Mouse (Mus musculus) hindbrain, embryonic 13.5 days (tissue): ENCODE data around the gene Il9r. TPM values are rescaled to one million over a fixed set of nuclear protein-coding genes. Genes with fewer than 3 reads are reported as not detected.

Experiments used
- ATAC-seq: fragments of 200-750 bp; cut with Nextera tagmentation; 2 replicates; pipeline ENCODE4 v1.8.0; 2017; ENCODE audit warnings: moderate TSS enrichment; ENCODE audit not compliant: low FRiP score
- H3K27ac ChIP-seq: fragments of 300-500 bp; sonication (generic); 2 replicates; pipeline ENCODE4 v1.5.1; 2015; ENCODE audit warnings: inconsistent platforms, mild to moderate bottlenecking, moderate library complexity
- H3K27me3 ChIP-seq: fragments of 300-500 bp; sonication (generic); 2 replicates; pipeline ENCODE4 v1.6.1; 2015; ENCODE audit warnings: mild to moderate bottlenecking, inconsistent platforms
- H3K36me3 ChIP-seq: fragments of 300-500 bp; sonication (generic); 2 replicates; pipeline ENCODE4 v1.6.1; 2015; ENCODE audit warnings: mild to moderate bottlenecking, inconsistent platforms
- H3K4me1 ChIP-seq: fragments of 300-500 bp; sonication (generic); replicated peaks from 2 replicates; pipeline ENCODE4 v1.6.1; 2015; ENCODE audit warnings: inconsistent platforms
- H3K4me2 ChIP-seq: fragments of 300-500 bp; sonication (generic); 2 replicates; pipeline ENCODE4 v1.6.1; 2015; ENCODE audit warnings: inconsistent platforms, mild to moderate bottlenecking, moderate library complexity
- H3K4me3 ChIP-seq: fragments of 300-500 bp; sonication (generic); 2 replicates; pipeline ENCODE4 v1.5.1; 2015; ENCODE audit warnings: mild to moderate bottlenecking, inconsistent platforms
- H3K9ac ChIP-seq: fragments of 300-500 bp; sonication (generic); 2 replicates; pipeline ENCODE4 v1.6.1; 2015; ENCODE audit warnings: mild to moderate bottlenecking, inconsistent platforms
- H3K9me3 ChIP-seq: fragments of 300-500 bp; sonication (generic); 2 replicates; pipeline ENCODE4 v1.6.1; 2016; ENCODE audit warnings: inconsistent platforms
- WGBS: fragments of 180-500 bp; shearing (Covaris S2); methylation state at CpG from one replicate; pipeline ENCODE4 v1.1.7; 2015; 5-methylcytosine and 5-hydroxymethylcytosine counted together
- polyA plus RNA-seq: library from polyadenylated mRNA; unstranded; fragments of >200 nt; fragmentation: Nextera tagmentation; extraction: Ambion mirVana; gene quantifications from 2 replicates; pipeline ENCODE4 v1.2.1, GENCODE M21; 2015

The Il9r gene
- polyA plus RNA-seq, 1 experiment from 2014 or later: not detected

DNA sequence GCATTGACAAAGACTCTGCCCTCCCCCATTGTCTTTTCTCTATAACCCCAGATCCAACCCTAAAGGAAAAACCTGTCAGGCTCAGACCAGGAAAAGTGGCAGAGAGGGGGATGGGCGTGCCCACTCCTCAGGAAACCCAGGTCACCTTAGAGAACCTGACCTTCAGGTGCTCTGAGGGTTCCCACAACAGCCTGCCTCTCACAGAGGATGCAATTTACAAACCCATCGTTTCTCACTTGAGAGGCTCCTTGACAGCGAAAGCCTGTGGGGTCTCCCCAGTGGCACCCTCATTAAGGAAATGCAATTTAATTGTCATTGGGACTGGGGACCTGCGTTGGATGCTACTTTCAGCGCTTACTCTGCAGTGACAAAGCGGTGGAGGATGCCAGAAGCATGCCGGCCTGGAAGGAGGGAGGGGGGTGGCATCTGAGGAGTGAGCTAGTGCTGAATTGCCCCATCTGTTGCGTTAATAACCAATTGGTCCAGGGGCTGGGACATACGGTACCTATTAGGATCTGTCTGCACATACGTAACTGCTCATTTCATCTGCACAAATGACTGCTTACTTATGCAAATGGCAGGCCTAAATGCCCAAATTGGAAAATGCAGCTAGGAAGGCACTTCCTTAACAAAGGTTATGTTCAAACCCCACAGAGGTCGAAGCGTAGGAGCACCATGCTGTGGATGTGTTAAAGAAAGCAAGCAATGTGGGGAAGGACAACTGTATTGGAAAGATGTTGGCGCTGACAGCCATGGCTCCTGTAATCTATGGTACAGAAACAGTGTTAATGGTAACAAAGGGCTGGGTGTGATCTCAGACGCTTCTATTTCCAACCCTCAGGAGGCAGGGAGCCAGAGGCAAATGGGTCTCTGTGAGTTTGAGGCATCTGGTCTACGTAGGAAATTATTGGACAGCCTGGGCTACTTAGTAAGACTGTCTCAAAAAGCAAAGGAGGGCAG, 58.2 kb downstream of the Il9r start:
- H3K9ac ChIP-seq: no peak overlapping the region
- H3K4me1 ChIP-seq: peaks cover 49% of the 10 kb centered on the region
- peak overlapping the region; percentile 89 for H3K27ac ChIP-seq
- WGBS: 34% methylated on average over 15 of the region's 15 CpGs
- H3K27me3 ChIP-seq: no peaks in the 10 kb centered on the region
- ATAC-seq: peak; percentile 89
- no peaks in the 10 kb centered on the region for H3K36me3 ChIP-seq
- H3K4me3 ChIP-seq: no peak overlapping the region
- H3K4me2 ChIP-seq: no peak overlapping the region
- no peaks in the 10 kb centered on the region for H3K9me3 ChIP-seq

- Histone ChIP-seq H3K27me3 (no peaks in the 10 kb centered on the region), H3K9me3 (no peaks in the 10 kb centered on the region), H3K27ac (peak overlapping the region; percentile 89), H3K36me3 (no peaks in the 10 kb centered on the region), H3K9ac (no peak overlapping the region), H3K4me2 (no peak overlapping the region), H3K4me3 (no peak overlapping the region), H3K4me1 (peaks cover 50% of the 10 kb centered on the region)
- 16% methylated on average over 2 of the region's 2 CpGs for WGBS
- 0 out of 2 replicates have a peak, but pooled peaks have one; percentile 6 for ATAC-seq
Observed at GRCm38 (mm10) chr11:32141034-32141433, 59.0 kb downstream of the Il9r start.

GRCm38 (mm10) chr11:32139528-32139961, 60.5 kb downstream of the Il9r start:
- H3K4me1 ChIP-seq: peaks cover 55% of the 10 kb centered on the region
- no peak overlapping the region for H3K4me2 ChIP-seq
- H3K36me3 ChIP-seq: no peaks in the 10 kb centered on the region
- peak overlapping the region; percentile 48; the same call in 1 of the 2 replicates for H3K27ac ChIP-seq
- no peak overlapping the region for H3K4me3 ChIP-seq
- H3K27me3 ChIP-seq: no peaks in the 10 kb centered on the region
- no peak for ATAC-seq
- no peak overlapping the region for H3K9ac ChIP-seq
- 61% methylated on average over 6 of the region's 6 CpGs for WGBS
- no peaks in the 10 kb centered on the region for H3K9me3 ChIP-seq

GRCm38 (mm10) chr11:32138614-32138964, 61.5 kb downstream of the Il9r start:
- Histone ChIP-seq H3K36me3 (no peaks in the 10 kb centered on the region), H3K4me2 (0 out of 2 replicates have a peak overlapping the region, but pooled peaks have one; percentile 13), H3K9me3 (no peaks in the 10 kb centered on the region), H3K4me1 (peaks cover 55% of the 10 kb centered on the region), H3K9ac (no peak overlapping the region), H3K4me3 (no peak overlapping the region), H3K27me3 (no peaks in the 10 kb centered on the region), H3K27ac (peak overlapping the region; percentile 79)
- WGBS: 8% methylated on average over 9 of the region's 9 CpGs
- no peak for ATAC-seq

DNA sequence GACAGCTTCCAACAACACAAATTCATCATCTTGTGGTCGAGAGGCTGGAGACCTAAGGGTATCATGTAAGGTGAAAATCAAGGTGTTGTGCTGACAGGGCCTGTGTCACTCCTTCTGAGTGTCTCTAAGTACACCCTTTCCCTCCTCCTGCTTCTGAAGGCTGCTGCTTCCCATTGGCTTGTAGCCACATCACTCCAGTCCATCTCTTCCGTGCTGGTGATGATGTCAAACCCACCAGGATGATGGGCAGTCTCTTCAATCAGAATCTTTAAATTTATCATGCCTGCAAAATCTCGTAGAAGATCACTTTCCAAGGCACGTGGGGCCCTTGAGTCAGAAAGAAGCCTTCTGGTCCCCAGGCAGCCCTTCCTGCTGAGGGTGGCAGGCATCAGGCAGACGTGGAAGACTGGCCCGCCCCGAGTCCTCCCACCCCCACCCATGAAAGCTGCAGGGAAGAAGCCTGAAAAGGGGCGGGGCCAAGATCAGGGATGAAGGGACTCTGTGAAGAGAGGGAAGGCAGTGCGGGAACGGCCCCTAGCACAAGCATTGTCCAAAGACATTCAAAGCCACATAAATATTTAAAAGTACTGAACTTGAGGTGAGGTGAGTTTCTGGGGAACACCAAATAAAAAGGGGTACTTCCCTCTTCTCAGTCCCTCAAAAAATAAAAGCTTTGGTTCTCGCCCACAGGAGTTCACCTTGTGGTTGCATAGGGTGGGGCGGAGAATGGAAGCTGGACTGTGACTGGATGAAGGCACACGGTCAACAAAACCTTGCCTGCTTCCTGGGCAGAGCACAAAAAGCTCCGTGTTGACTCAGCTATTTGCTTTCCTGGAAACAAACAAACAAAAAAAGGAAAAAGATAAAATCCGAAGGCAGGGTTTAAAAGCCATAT, 62.1 kb downstream of the Il9r start:
- ATAC-seq: no peak
- WGBS: 20% methylated on average over 15 of the region's 15 CpGs
- H3K9ac ChIP-seq: no peak overlapping the region
- H3K36me3 ChIP-seq: no peaks in the 10 kb centered on the region
- no peaks in the 10 kb centered on the region for H3K27me3 ChIP-seq
- H3K27ac ChIP-seq: peak overlapping the region; percentile 79
- H3K4me3 ChIP-seq: no peak overlapping the region
- H3K9me3 ChIP-seq: no peaks in the 10 kb centered on the region
- 0 out of 2 replicates have a peak overlapping the region, but pooled peaks have one; percentile 13 for H3K4me2 ChIP-seq
- peaks cover 50% of the 10 kb centered on the region for H3K4me1 ChIP-seq

Other genes starting within 250 kb of the Il9r start
- 0.16 and 0.22 TPM in 2 replicates for gene 4930524B15Rik, start 234.7 kb downstream of the Il9r start, polyA plus RNA-seq
- 451 and 461 TPM in 2 replicates for gene Nsg2, start 199.8 kb downstream of the Il9r start, polyA plus RNA-seq
- gene Snrnp25, start 5.1 kb upstream of the Il9r start, polyA plus RNA-seq: 43.7 and 46.9 TPM in 2 replicates
- 21.0 and 24.1 TPM in 2 replicates for gene Rhbdf1, start 22.0 kb upstream of the Il9r start, polyA plus RNA-seq
- 35.6 and 38.7 TPM in 2 replicates for gene Mpg, start 26.2 kb upstream of the Il9r start, polyA plus RNA-seq
- 43.5 and 51.8 TPM in 2 replicates for gene Nprl3, start 67.4 kb upstream of the Il9r start, polyA plus RNA-seq
- 392 and 434 TPM in 2 replicates for gene Hba-x, start 76.1 kb upstream of the Il9r start, polyA plus RNA-seq
- 2,436 and 2,656 TPM in 2 replicates for gene Hba-a1, start 83.2 kb upstream of the Il9r start, polyA plus RNA-seq
- 0.68 and 1.4 TPM in 2 replicates for gene Hbq1b, start 86.7 kb upstream of the Il9r start, polyA plus RNA-seq
- gene Hba-a2, start 96.2 kb upstream of the Il9r start, polyA plus RNA-seq: 5,965 and 6,511 TPM in 2 replicates
- gene Hbq1a, start 99.8 kb upstream of the Il9r start, polyA plus RNA-seq: 0.91 and 1.3 TPM in 2 replicates
- 21.3 and 23.1 TPM in 2 replicates for gene Sh3pxd2b, start 147.5 kb upstream of the Il9r start, polyA plus RNA-seq